Mouse (Mus musculus) bone marrow macrophage, adult 2 months (primary cell): Measurements from ENCODE around the gene Usp37.

Experiments
- CTCF ChIP-seq: IDR thresholded peaks from 2 replicates; pipeline ENCODE4 v1.5.1; 2012; ENCODE audit warnings: low read depth, mild to moderate bottlenecking, low read length, moderate library complexity
- POLR2A ChIP-seq: IDR thresholded peaks from 2 replicates; pipeline ENCODE4 v1.6.1; 2012; ENCODE audit warnings: mild to moderate bottlenecking, low read depth, low read length, borderline replicate concordance

- TF ChIP-seq CTCF (no peak), POLR2A (no peak)
Measured at GRCm38 (mm10) chr1:74569739-74570719, 25.9 kb upstream of the Usp37 start.
